Mouse (Mus musculus) ES-E14 (cell line): ENCODE measurements at regions not wholly inside any gene's neighbourhood (a gene's known extent, or its start where the extent isn't known, plus 50 kb on each side); places are given as distances from the start of the nearest gene placed in this dataset.
A peak's percentile ranks its signal among the peaks of the same experiment; 100 is the strongest.

Source experiments
- DNase-seq: peaks from one replicate; pipeline ENCODE4 v3.0.0-alpha.2; 2013; ENCODE audit warnings: low read depth, low spot score
- H3K27ac ChIP-seq: 2 replicates; pipeline ENCODE4 v1.5.1; 2012; ENCODE audit warnings: low read depth, mild to moderate bottlenecking, low read length, moderate library complexity, mixed read lengths; ENCODE audit not compliant: poor library complexity, insufficient read depth, severe bottlenecking
- H3K36me3 ChIP-seq: 2 replicates; pipeline ENCODE4 v1.6.1; 2012; ENCODE audit warnings: mild to moderate bottlenecking, low read length, moderate library complexity, mixed read lengths; ENCODE audit not compliant: control insufficient read depth, poor library complexity, insufficient read depth, severe bottlenecking
- H3K4me1 ChIP-seq, 2 experiments: fragments of 150-350 bp in 1 of 2; sonication (generic) in 1 of 2; 2 replicates each; pipeline ENCODE4 v1.6.1; 2012; ENCODE audit warnings: low read length in 2 of 2, mild to moderate bottlenecking in 1 of 2, mixed read lengths in 1 of 2; ENCODE audit not compliant: control insufficient read depth in 2 of 2, insufficient read depth in 2 of 2, poor library complexity in 1 of 2
- H3K4me3 ChIP-seq, 2 experiments: fragments of 150-350 bp in 1 of 2; sonication (generic) in 1 of 2; 2 replicates each; pipeline ENCODE4 v1.5.1; 2012; ENCODE audit warnings: low read length in 2 of 2, low read depth in 1 of 2, mild to moderate bottlenecking in 1 of 2, mixed read lengths in 1 of 2; ENCODE audit not compliant: insufficient read depth in 1 of 2, poor library complexity in 1 of 2, severe bottlenecking in 1 of 2
- H3K9ac ChIP-seq: 2 replicates; pipeline ENCODE4 v1.6.1; 2012; ENCODE audit warnings: low read depth, mild to moderate bottlenecking, low read length, mixed read lengths; ENCODE audit not compliant: poor library complexity, insufficient read depth, severe bottlenecking
- H3K9me3 ChIP-seq: fragments of 150-350 bp; sonication (generic); 2 replicates; pipeline ENCODE4 v1.6.1; 2012; ENCODE audit warnings: low read depth, mild to moderate bottlenecking, low read length; ENCODE audit not compliant: control insufficient read depth, insufficient read depth
- CHD2 ChIP-seq: IDR thresholded peaks from 2 replicates; pipeline ENCODE4 v1.6.1; 2014; ENCODE audit warnings: mild to moderate bottlenecking, low read depth, low read length, inconsistent platforms
- HCFC1 ChIP-seq: IDR thresholded peaks from 2 replicates; pipeline ENCODE4 v1.6.1; 2012; ENCODE audit warnings: low read length, inconsistent platforms, borderline replicate concordance; ENCODE audit not compliant: insufficient read depth
- MAFK ChIP-seq: IDR thresholded peaks from 2 replicates; pipeline ENCODE4 v1.6.1; 2014; ENCODE audit warnings: mild to moderate bottlenecking, low read depth, low read length, inconsistent platforms; ENCODE audit not compliant: insufficient read depth
- ZC3H11A ChIP-seq: IDR thresholded peaks from 2 replicates; pipeline ENCODE4 v1.6.1; 2012; ENCODE audit warnings: low read depth, mild to moderate bottlenecking, inconsistent platforms, low read length, borderline replicate concordance
- ZNF384 ChIP-seq: IDR thresholded peaks from 2 replicates; pipeline ENCODE4 v1.6.1; 2012; ENCODE audit warnings: low read depth, low read length, inconsistent platforms
- in situ Hi-C, 2 experiments: fragments of 600-800 bp; cut with MboI; formaldehyde crosslinking; loops; one replicate each; pipeline ENCODE4 v1.15.1; 2025; ENCODE audit warnings: low sequenced_read_pairs in 2 of 2, inconsistent platforms in 1 of 2; ENCODE audit not compliant: unreplicated experiment in 2 of 2

DNA sequence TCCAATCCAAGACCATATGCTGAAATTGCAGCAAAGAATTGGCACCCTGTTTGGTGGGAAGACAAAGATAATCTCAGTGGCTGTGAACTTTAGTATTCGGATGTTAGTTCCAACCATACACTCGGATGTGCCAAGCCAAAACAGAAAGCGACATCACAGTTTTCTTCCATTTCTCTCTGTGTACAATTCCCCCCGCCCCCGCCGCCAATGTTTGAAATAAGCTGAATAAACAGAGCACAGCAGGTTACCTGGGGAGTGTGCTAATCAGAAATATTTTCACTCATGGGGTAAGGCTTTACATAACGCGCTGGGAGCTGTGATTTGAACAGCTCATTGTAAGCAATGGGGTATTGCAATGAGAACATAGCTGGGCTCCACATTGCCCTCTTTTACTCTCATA is 72.5 kb upstream of the Trpm3 start:
- H3K27ac ChIP-seq, result no peak overlapping the region
- no peak overlapping the region for H3K9ac ChIP-seq
- DNase-seq, result no peak
- no peaks in the 10 kb centered on the region for H3K36me3 ChIP-seq
- no peak overlapping the region for H3K4me3 ChIP-seq
- in situ Hi-C loops, result no loop called here
- no peaks in the 10 kb centered on the region for H3K4me1 ChIP-seq
- TF ChIP-seq ZC3H11A, result no peak
- TF ChIP-seq CHD2, result no peak
- no peak for TF ChIP-seq MAFK
- TF ChIP-seq HCFC1, result no peak
- TF ChIP-seq ZNF384, result no peak
- H3K9me3 ChIP-seq, result no peaks in the 10 kb centered on the region

DNA sequence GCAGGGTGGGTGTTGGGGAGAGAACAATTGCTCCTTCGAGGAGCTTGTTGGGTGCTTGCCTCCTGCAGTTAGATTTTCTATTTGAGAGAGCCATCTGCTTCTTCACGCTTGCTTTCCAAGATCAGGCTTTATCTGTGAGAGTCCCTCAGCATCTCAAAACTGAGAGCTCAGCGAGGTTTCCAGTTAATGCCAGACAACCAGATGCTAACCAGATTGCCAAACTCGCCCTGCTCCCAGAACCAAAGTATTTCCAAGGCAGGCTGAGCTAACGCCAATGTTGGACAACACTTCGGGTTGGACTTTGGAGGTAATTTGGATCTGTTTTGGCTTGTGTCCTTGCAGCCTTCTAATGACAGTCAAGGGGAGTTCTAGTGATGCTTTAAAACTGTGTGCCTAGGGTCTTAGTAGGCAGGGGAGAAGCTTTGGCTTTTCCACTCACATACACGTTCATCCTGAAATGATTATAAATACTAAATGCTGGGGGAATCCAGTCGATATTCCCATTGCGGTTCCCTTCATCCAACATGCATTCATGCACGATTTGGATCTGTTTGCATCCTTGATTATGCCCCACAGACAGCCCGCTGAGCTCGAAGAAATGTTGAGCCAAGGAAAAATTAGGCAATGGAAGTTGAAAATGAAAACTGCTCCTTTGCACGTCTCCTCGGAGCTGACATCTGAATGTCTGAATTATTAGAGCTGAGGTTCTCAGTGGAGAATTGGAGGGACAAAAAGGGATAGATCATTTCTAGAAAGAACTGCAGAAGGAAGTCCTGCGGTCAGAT is 68.4 kb upstream of the Trpm3 start:
- Histone ChIP-seq H3K36me3 (no peaks in the 10 kb centered on the region), H3K4me1 (no peaks in the 10 kb centered on the region), H3K9ac (no peak overlapping the region), H3K27ac (no peak overlapping the region), H3K4me3 (no peak overlapping the region), H3K9me3 (no peaks in the 10 kb centered on the region)
- no peak for TF ChIP-seq CHD2
- no peak for TF ChIP-seq HCFC1
- no peak for TF ChIP-seq ZNF384
- TF ChIP-seq ZC3H11A, result no peak
- no peak for TF ChIP-seq MAFK
- DNase-seq, result no peak
- in situ Hi-C loops, result no loop called here

DNA sequence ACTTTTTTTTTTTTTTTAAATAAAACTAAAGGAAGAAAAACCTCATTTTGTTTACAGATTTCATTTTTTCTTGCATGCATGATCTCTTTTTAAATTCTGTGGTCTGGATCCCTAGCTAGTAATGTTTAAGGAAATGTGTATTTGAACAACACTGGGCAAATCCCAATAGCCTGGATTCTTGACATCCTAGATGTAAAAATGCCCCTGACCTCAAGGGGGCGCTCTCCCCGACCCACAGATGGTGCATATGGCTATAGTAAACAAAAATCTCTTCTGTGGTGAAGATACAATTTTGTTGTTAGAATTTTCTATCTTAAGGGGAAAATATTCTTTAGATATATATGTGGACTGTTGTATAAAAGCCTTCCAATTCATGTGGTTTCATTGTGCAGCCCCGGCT is 67.1 kb upstream of the Trpm3 start:
- H3K9me3 ChIP-seq, result no peaks in the 10 kb centered on the region
- no peak for TF ChIP-seq HCFC1
- no peaks in the 10 kb centered on the region for H3K4me1 ChIP-seq
- no peak overlapping the region for H3K9ac ChIP-seq
- H3K4me3 ChIP-seq, result no peak overlapping the region
- in situ Hi-C loops, result no loop called here
- no peaks in the 10 kb centered on the region for H3K36me3 ChIP-seq
- no peak overlapping the region for H3K27ac ChIP-seq
- peak; percentile 17 for DNase-seq

DNA sequence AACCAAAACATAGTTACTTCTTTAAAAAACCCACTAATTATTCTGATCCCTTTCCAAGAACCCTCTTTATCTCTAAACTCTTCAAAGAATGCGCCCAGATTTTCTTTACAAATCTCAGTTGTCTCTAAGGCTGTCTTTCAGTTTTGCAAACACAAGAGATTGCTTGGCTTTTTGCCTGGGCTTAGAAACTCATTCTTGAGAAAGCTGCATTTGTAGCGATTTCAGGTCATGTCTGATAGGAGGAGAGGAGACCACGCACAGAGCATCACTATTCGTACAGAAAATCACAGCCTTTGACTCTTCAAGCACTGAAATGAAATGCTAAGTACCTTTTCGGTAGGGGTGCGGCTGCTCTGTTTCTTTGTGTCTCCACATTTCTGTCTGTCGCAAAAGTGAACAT is 64.8 kb upstream of the Trpm3 start:
- no peak overlapping the region for H3K9ac ChIP-seq
- no peak for TF ChIP-seq ZNF384
- TF ChIP-seq ZC3H11A, result no peak
- TF ChIP-seq CHD2, result no peak
- no peak for TF ChIP-seq MAFK
- TF ChIP-seq HCFC1, result no peak
- H3K4me3 ChIP-seq, result no peak overlapping the region
- H3K4me1 ChIP-seq, result no peaks in the 10 kb centered on the region
- no peak for DNase-seq
- no peak overlapping the region for H3K27ac ChIP-seq
- H3K36me3 ChIP-seq, result no peaks in the 10 kb centered on the region
- no peaks in the 10 kb centered on the region for H3K9me3 ChIP-seq
- in situ Hi-C loops, result no loop called here

DNA sequence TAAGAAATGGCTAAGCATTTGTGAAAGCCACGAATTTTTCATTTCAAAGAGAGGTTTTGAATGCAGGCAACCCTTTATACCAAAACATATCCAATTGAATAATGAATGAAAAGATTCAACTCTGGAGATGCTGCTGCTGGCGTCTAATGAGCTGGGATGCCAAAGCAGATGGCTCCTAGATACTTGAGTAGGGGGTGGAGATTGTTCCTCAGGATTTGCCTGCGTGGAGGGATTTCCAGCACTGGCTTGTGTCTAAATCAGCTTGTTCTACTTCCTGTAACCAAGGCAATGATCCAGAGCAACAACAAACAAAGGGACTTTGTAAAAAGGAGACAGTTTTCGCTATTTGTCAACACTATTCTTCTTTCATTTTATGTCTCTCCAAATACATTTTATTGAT is 57.4 kb upstream of the Trpm3 start:
- no peak overlapping the region for H3K27ac ChIP-seq
- no peak overlapping the region for H3K9ac ChIP-seq
- no peaks in the 10 kb centered on the region for H3K4me1 ChIP-seq
- no peaks in the 10 kb centered on the region for H3K9me3 ChIP-seq
- H3K36me3 ChIP-seq, result no peaks in the 10 kb centered on the region
- in situ Hi-C loops, result no loop called here
- TF ChIP-seq CHD2 (no peak), MAFK (no peak), ZC3H11A (no peak), ZNF384 (no peak), HCFC1 (no peak)
- DNase-seq, result no peak
- H3K4me3 ChIP-seq, result no peak overlapping the region
